Mouse (Mus musculus) T-helper 17 cell (primary cell): ENCODE measurements around the gene Nxn.

Source experiments
- in situ Hi-C, 2 experiments: fragments of 300-600 bp; cut with MboI, MseI; formaldehyde crosslinking; loops; 1 replicate in 1 of 2; 2 replicates in 1 of 2; pipeline ENCODE4 v1.15.1; 2025; ENCODE audit warnings: high pct_unique_total_duplicates in 2 of 2

Gene Nxn

DNA sequence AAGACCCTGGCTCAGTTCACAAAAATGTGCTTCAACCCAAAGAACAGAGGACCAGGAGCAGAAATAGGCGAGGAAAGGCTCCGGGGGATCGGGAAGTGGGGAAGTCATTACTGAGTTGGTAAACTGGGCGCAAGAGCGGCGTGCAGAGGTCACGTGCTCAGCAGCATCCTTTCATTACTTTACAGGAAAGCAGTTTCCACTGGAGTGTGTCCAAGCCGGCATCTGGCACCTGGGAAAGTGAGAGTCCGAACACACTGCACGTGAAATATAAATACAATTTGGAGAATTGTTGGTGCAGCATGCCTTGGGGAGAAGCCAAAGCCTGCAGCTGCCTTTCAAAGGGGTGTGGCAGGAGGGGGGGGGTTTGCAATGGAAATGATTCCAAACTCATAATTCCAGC lies 2.5 kb upstream of the Nxn start:
- in situ Hi-C loops = no loop called here

DNA sequence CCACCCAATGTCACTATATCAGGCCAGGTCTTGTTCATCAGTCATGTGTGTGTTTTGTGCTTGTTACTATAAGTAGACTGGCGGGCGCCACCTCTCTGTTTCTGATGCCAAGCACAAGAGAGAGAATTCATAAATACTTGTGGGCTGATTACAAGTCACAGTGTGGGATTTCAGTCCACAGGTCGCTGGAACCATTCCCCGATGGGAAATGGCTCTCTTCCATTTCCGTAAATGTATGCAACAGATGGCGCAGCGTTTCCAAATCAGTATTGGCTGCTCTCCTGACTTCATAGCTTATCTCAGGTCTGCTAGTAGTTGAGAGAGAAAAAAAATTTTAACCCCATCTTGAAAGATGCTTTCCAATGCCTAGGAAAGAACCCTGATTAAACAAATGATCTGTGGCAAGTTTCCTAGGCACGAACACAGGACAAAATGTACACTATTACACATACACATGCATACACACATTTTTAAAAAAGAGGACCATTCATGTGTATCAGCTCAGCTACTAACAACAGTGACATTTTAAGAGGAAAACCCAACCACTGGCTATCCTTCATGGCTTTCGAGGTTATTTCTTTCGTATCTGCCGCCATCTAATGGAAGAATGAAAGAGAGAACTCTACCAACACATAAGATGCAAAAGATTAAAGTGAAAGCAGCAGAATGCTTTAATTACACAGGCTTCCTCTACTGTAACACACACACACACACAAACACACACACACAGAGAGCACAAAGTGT lies 819 bp upstream of the Nxn start:
- in situ Hi-C loops = no loop called here

DNA sequence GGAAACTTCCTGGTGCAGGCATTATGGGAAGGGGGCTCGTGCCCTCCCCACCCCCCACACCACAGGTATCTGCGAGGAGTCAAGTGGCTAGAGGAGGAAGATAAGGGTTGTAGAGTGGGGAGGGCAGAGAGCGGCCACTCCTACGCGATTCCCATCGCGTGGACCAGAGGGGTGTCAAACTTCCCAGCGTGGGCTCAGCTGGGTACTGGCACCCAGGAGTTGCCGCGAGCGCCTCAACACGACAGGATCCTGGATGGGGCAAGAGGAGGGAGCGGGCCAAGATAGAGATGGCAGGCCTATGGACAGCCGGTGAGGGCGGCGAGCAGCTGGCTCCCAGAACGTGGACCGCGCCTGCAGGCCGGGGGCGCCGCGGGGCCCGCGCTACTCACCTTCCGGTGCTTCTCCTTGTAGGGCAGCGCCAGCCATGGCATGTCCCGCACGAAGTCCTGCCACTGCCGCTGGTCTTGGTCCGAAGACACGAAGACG lies 585 bp downstream of the Nxn start:
- in situ Hi-C loops = no loop called here

DNA sequence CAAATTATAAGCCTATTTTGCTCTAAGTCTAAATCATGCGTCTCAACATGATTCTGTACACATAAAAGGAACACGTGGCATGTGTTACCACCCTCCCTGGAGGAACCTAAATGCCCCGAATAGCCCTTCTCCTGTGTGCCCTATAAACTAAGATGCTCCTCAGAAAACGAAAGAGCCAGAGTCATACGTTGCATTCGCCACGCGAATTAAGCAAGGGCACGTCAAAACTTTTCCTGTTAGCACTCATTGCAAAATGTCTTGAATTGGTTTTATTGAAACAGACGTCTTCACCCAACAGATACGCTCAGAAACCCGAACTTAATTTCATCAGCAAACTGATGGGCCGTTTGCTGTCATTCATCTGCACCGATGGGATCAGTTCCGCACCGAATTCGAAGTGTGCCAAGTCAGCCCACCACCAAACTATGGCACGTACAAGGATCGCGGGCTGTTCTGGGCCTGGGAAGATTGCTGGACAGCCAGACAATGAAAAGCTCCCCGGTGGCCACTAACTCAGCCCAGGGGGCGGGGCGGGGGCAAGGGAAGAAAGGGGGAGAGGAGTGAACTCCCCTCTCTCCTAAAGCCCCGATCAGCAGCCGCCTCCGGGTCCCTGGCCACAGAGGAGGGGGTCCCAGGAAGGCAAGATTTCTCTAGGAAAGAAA lies 1.2 kb downstream of the Nxn start:
- in situ Hi-C loops = no loop called here

DNA sequence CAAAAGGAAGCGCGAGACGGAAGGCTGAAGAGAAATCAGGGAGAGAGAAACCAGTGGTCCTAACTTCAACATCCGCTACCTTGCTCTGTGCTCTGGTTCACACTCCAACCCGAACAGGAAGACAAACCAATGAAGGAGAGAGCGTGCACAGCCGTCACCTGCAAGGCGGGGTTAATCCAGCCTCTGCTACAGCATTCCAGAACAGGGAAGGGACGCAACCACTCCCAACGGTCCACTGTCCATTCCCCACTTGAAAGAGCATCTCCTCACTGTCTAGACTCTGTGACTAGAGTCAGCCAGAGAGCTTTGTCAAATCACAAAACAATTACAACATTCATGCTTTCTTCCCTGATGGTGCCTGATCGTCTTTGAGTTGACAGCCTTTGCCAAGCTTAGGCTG lies 5.9 kb downstream of the Nxn start:
- in situ Hi-C loops = no loop called here

DNA sequence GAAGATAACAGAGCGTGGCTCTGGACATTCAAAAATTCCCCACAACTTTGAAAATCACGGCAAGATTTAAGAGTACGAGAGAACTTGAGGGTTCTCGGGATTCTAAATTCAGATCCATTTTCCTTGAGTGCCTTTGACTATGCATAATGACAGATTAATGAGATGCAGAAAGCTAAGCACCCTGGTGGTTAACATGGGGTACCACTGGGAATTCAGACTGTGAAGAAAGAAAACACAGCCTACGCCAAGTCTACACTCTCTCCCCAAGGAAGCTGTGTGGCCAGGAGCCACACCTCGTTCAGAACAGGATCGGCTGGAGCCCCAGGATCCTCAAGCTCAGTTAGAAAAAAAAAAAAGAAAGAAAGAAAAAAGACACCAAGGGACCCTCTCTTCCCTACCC lies 6.4 kb downstream of the Nxn start:
- in situ Hi-C loops = no loop called here

DNA sequence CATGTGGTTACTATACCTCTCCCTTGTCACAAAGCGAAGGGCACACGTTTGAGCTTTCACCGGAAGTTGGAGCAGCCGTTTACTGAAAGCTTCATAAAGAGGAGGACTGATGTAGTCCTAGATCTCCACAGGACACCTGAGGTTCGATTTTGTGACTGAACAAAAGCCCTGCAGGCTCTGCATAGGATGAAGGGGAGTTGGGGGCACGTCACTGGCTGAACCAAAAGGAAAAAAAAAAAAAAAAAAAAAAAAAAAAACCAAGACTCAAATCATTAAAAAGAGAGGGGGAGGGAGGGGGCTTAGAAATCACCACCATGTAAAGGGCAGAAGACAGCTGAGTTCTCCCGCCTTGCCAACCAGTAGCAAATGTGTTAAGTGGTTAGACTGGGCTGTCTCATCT lies 10.2 kb downstream of the Nxn start:
- in situ Hi-C loops = no loop called here

DNA sequence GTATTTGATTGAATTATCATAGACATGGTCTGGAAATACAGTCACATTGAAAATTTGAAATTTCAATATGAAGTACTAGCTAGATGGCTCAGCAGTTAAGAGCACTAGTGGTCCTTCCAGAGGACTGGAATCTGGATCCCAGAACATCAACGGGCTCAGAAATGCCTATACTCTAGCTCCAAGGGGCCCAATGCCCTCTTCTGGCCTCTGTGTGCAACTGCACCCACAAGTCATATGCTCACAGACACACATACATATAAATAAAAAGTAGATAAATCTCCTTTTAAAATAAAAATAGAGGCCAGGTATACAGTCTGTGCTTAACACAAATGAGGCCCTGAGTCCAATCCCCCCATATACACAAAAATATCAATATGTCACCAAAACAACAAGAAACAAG lies 11.8 kb downstream of the Nxn start:
- in situ Hi-C loops = no loop called here

DNA sequence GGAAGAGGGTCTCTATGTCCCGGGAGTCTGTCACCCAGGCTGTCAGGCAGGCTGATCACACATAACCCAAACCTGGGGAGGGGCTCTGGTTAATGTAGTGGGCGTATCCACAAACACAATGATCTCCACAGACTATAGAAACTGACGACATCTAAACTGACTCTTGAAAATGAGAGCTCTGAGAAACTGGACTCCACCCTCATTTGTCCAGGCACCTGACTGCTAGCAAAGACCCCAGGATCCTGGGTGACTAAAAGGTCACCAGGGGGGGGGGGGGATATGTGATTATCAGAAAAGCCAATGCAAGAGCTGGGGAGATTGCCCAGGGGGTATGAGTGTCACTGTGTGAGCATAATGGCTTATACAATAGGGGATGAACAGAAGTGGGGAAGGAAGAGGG lies 13.2 kb downstream of the Nxn start:
- in situ Hi-C loops = no loop called here

DNA sequence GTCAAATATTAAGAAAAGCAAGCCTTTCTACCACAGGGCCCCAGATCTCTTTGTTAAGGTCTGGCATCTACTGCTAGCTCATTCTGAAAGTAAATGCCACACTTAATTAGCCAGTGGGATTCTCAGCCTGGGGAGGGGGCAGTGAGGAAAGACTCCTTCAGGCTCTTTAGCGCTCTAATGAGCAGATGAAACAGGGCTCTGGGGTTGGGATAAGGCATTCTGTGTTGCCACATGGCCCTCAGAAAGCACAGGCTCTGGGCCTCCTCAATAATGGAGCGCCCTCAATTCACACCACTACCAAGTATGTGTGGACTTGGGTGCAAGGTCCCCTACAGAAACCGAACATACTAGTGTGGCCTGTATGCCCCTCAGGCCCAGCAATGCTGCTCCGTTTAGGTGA lies 13.9 kb downstream of the Nxn start:
- in situ Hi-C loops = no loop called here

DNA sequence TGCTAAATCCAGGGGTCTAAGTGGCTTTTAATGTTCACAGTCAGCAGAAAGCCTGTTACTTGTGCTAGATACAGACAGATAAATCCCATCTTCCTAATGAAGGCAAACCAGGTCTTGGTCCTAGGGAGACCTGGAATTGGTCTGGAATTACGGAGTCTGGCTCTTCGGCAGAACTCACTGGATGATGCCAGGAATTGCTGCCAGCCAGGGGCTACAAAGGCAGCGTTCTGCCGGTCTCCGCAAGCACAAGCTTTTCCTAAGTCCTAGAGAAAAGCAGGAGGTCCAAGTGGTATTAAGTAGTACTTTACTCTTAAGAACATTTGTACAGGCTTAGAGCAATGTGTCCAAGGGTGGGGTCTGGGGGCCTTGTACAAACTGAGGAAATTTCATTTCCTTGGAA lies 14.6 kb downstream of the Nxn start:
- in situ Hi-C loops = no loop called here

DNA sequence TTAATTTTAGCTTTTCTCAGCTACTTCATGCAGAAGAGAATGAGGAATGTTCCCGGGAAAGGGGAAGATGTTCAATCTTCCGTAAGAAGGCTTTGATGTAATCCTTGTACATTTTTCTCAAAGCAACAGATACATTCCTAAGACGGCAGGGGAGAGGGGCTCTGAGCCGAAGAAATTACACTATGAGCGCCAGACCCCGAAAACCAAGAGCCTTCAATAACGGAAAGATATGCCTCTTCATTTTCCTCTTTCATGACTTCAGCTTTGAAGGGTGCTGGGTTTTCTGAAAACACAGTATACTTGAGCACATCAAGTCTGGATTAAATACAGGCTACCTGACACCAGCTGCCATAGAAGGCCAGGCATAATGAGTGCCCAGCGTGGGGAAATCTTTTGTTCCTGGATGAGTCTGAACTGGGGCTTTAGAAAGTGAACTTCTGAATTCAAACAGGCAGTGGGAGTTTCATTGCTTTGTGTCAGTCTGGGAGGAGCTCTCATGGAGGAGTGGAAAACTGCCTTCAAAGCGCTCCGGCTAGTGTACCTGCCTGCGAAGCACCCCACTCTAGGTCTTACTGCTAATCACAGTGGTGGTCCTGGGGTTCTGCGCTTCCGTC lies 16.1 kb downstream of the Nxn start:
- in situ Hi-C loops = no loop called here

DNA sequence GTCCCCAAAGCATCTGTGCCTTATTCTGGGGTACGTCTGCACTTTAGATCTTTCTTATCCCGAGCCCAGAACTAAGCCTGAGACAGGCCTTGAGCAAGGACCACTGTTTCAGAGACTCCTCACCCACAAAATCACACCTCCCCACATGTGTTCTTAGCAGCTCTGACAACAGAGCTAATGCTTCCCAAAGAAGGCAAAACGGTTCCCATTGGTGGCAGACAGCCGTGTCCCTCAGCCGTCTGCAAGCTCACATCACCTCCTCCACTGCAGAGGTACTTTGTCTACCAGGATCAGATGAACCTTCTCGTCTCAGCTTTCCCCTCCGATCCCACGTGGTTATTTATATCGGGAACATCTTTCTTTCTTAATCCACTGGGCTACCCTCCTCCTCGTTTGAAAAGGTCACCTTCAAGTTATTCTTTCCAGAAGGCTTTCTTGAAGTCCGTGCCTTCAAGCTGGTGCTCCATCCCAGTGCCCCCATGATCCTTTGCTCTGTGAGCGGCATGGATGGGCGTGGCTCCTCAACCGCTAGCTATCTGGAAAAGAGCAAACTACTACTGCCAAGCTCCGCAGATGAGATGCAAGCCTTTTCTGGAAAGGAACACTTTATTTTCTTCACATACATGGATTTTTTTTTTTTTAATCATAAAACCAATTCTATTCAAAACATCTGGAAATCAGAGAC lies 17.6 kb downstream of the Nxn start:
- in situ Hi-C loops = no loop called here

DNA sequence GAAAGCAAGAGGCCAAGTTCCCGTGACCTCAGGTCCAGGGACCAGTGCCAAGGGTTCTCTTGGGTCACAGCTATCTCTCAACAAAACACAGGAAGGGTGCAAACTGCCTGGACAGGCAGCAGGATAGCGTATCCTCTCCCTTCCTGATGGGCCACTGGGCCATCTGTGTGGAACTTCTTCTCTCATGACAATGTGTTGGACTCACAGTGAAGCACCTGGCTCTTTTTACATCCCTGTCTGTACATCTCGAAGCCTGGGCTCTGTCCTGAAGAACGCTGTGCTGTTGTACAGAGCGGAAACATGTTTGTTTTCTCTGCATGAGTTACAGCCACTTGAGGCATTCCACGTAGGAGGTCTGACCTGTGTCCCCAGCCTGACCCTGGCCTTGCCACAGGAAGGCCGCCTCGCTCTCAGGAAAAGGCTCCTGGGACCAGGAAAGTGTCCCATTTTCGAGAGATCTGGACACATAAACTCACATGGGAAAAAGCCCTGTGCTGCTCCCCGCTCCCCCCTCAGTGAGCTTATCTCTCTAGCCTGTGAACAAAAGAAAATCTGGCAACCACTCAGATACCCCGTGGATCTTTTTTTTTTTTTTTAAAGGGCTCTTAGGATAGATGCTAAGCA lies 18.9 kb downstream of the Nxn start:
- in situ Hi-C loops = no loop called here

DNA sequence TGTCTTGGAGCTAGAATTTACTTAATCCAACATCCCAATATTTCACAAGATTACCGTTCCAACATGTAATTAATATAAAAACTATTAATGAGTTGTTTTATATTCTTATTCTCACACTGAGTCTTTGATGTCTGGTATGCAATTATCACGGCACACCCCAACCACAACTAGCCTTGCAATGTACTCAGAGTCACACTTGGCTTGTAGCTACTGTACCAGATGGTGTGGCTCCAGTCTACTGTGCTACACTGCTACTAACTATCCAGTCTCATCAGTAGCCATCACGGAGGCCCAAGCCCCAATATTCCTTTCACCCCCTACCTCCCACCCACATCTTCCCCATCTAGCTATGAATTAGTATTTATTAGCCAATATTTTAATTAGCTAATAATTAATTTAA lies 22.5 kb downstream of the Nxn start:
- in situ Hi-C loops = no loop called here

DNA sequence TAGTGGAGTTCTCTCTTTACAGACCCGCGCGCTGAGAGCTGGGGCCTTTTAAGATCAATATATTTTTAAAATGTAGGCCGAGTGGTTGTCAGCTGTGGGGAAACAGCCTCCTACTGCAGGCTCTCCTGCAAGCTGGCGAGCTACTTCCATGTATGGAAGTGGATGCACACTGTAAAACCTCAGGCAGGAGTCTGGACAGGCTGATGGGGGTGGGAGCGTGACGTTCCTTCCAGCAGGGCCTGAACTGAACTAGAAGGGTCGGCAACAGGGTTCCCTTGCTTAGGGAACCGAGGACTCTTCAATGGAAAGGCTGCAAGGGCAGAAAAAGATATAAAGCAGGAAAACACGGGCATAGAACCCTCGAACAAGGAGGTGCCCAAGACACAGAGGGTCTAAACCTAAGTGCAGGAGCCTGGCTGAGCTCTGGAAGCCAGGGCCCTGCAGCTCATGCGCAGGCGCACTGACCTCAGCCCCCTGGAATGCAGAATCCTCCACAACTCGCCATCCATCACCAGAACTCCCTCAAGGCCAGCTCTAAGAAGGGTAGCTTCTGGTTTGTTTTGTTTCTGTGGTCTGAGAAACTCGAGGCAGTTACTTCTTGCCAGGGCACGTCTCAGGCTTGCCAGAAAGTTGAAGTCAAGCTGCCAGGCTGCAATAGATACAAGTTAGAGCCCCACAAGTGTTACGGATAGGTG lies 24.3 kb downstream of the Nxn start:
- in situ Hi-C loops = no loop called here

DNA sequence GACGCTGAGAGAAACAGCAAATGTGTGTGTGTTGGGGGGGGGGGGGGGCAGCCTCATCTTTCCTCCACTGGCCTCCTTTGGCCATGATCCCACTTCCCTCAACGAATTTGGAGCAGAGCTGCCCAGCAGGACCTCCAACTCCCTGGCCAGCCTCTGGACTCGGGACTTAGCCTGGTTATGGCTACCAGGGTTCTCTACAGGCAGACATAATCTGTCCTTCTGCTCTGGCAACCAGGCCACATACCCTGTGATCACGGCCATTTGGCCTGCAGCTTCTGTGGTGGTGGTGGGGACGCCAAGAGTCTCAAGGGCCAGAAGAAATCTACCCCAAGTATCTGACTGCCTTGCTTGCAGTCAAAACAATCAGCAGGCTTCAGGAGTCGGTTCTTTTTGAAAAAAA lies 26.4 kb downstream of the Nxn start:
- in situ Hi-C loops = no loop called here

DNA sequence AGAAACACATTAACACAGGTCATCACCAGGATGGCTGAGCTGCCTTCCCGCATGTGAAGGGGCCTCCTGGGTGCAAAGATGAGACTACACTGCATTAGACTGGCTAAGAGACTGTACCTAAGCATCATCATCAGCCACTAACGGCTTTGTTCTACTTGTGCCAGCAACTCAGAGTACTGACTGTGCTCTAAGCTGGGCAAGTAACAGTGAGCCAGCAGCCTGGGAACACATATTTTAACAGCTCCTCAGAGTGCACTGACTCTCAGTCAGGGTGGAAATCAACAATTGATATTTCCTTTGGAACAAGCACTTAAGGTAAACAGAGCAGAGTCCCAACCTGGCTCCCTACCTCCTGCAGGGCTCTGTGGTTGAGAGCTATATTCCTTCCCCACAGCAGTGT lies 26.8 kb downstream of the Nxn start:
- in situ Hi-C loops = no loop called here

DNA sequence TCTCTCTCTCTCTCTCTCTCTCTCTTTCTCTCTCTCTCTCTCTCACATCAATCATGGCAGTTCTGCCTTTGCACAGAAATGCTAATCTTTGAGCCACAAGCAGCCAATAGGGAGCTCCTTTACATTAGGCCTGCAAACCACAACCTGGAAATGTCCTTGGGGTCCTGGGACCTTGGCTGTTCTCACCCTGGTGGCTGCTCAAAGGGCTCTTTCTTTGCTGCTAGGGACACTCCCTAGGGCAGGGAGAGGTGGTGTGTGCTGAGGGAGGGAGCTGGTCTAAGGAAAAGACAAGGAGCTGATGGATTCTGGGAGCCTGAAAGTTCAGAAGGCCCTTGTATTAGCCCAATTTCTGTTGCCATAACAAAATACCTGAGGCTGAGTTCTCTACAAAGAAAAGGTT lies 28.4 kb downstream of the Nxn start:
- in situ Hi-C loops = no loop called here

DNA sequence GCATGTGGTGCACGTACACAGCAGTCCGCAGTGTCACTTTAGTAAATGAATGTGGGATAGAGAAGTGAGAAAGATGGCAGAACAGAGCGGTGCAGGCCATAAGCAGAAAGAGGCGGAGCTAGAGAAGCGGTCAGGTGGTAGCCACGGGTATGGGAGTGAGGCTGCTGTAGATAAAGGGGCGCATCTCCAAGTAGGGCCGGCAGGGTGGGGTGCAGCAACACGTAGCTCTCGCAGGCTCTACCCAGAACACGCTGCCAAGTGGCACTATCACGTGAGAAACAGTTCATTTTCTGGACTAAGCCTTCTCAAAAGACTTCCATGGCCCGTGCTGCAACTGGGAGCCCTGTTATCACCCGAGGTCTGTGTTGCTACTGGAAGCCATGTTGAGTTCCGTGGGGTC lies 32.2 kb downstream of the Nxn start:
- in situ Hi-C loops = no loop called here

DNA sequence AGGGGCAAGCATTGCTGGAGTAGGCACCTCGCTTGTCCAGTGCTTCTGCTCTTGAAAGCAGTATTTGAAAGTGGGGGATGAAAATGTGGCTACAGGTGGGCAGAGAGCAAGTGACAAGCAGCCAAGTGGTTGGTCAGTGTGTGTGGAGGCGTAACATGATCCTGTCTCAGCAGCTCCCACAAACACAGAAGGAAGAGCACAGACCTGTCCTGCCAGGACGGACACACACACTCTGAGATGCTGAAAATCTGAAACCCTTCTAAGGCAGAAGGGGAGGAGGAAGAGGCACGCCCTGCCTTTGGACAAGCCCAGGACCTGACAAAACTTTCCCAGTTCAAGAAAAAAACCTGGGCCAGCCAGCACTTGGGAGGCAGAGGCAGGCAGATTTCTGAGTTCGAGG lies 34.9 kb downstream of the Nxn start:
- in situ Hi-C loops = no loop called here
